Mouse (Mus musculus) lung, embryonic 14.5 days (tissue): ENCODE measurements around the gene Slc9a8. TPM values are rescaled to one million over a fixed set of nuclear protein-coding genes. Genes with fewer than 3 reads are reported as not detected.

Source experiments
- ATAC-seq: fragments of 200-750 bp; cut with Nextera tagmentation; 2 replicates; pipeline ENCODE4 v1.8.0; 2017; ENCODE audit warnings: mild to moderate bottlenecking, moderate TSS enrichment, moderate library complexity; ENCODE audit not compliant: insufficient read depth
- DNase-seq: peaks from one replicate; pipeline ENCODE4 v3.0.0-alpha.2; 2015
- H3K27ac ChIP-seq: fragments of 300-500 bp; sonication (generic); 2 replicates; pipeline ENCODE4 v1.5.1; 2014; ENCODE audit warnings: low read depth, mild to moderate bottlenecking, moderate library complexity
- H3K27me3 ChIP-seq: fragments of 300-500 bp; sonication (generic); 2 replicates; pipeline ENCODE4 v1.6.1; 2014; ENCODE audit warnings: low read length, control low read depth; ENCODE audit not compliant: insufficient read depth
- H3K36me3 ChIP-seq: fragments of 300-500 bp; sonication (generic); 2 replicates; pipeline ENCODE4 v1.6.1; 2014; ENCODE audit warnings: control low read depth; ENCODE audit not compliant: insufficient read depth
- H3K4me1 ChIP-seq: fragments of 300-500 bp; sonication (generic); 2 replicates; pipeline ENCODE4 v1.6.1; 2014; ENCODE audit warnings: antibody characterized with exemption, control low read depth; ENCODE audit not compliant: insufficient read depth
- H3K4me2 ChIP-seq: fragments of 300-500 bp; sonication (generic); 2 replicates; pipeline ENCODE4 v1.6.1; 2014; ENCODE audit warnings: mild to moderate bottlenecking
- H3K4me3 ChIP-seq: fragments of 300-500 bp; sonication (generic); 2 replicates; pipeline ENCODE4 v1.5.1; 2014; ENCODE audit warnings: low read depth, low read length
- H3K9ac ChIP-seq: fragments of 300-500 bp; sonication (generic); 2 replicates; pipeline ENCODE4 v1.6.1; 2014
- H3K9me3 ChIP-seq: fragments of 300-500 bp; sonication (generic); 2 replicates; pipeline ENCODE4 v1.6.1; 2016; ENCODE audit warnings: low read depth, low read length, control low read depth
- CTCF ChIP-seq: IDR thresholded peaks from 2 replicates; pipeline ENCODE4 v1.5.1; 2016; ENCODE audit warnings: antibody characterized with exemption, low read depth
- WGBS: fragments of 180-500 bp; shearing (Covaris S2); extraction: QIAGEN DNeasy Blood & Tissue Kit; methylation state at CpG from one replicate; pipeline ENCODE4 v1.1.7; 2014; 5-methylcytosine and 5-hydroxymethylcytosine counted together
- polyA plus RNA-seq: library from polyadenylated mRNA; unstranded; fragments of >200 nt; fragmentation: Nextera tagmentation; extraction: Ambion mirVana; gene quantifications from 2 replicates; pipeline ENCODE4 v1.2.1, GENCODE M21; 2014

The Slc9a8 gene
- 22.5 and 23.6 TPM in 2 replicates for polyA plus RNA-seq

GRCm38 (mm10) chr2:167421330-167422149 lies at the start of gene Slc9a8:
Gene Slc9a8, plus strand, starts transcription at chr2:167421712.
- Histone ChIP-seq H3K36me3 (peaks cover 29% of the 10 kb centered on the region), H3K27me3 (no peaks in the 10 kb centered on the region), H3K27ac (peak within 1 kb of the TSS; percentile 99), H3K9me3 (no peaks in the 10 kb centered on the region; the same call in 1 of the 2 replicates), H3K4me2 (peak within 1 kb of the TSS; percentile 88), H3K9ac (peak within 1 kb of the TSS; percentile 88), H3K4me1 (peaks cover 4% of the 10 kb centered on the region; the same call in 1 of the 2 replicates), H3K4me3 (peak within 1 kb of the TSS; percentile 78)
- peak; percentile 19; the same call in 1 of the 2 replicates for TF ChIP-seq CTCF
- ATAC-seq: peak; percentile 98
- DNase-seq: peak; percentile 97
- under 1% methylated on average over 66 of the region's 66 CpGs for WGBS

- ATAC-seq: peak; percentile 52
Observed at GRCm38 (mm10) chr2:167373266-167373665, 48.2 kb upstream of the Slc9a8 start.

GRCm38 (mm10) chr2:167374191-167374805 lies 47.2 kb upstream of the Slc9a8 start:
- no peaks in the 10 kb centered on the region for H3K9me3 ChIP-seq

More at GRCm38 (mm10) chr2:167373266-167373665, 48.2 kb upstream of the Slc9a8 start:
- H3K36me3 ChIP-seq: no peaks in the 10 kb centered on the region
- no peak for TF ChIP-seq CTCF
- 52% methylated on average over 5 of the region's 5 CpGs for WGBS
- DNase-seq: peak; percentile 63
- no peak overlapping the region for H3K9ac ChIP-seq
- no peak overlapping the region for H3K4me3 ChIP-seq
- no peaks in the 10 kb centered on the region for H3K9me3 ChIP-seq
- H3K4me2 ChIP-seq: no peak overlapping the region
- H3K27me3 ChIP-seq: no peaks in the 10 kb centered on the region
- H3K4me1 ChIP-seq: no peaks in the 10 kb centered on the region
- no peak overlapping the region for H3K27ac ChIP-seq

GRCm38 (mm10) chr2:167375135-167375534 lies 46.4 kb upstream of the Slc9a8 start:
- Histone ChIP-seq H3K36me3 (no peaks in the 10 kb centered on the region), H3K27me3 (no peaks in the 10 kb centered on the region), H3K9ac (no peak overlapping the region), H3K4me1 (no peaks in the 10 kb centered on the region), H3K4me2 (no peak overlapping the region), H3K27ac (no peak overlapping the region), H3K9me3 (no peaks in the 10 kb centered on the region), H3K4me3 (no peak overlapping the region)
- no peak for TF ChIP-seq CTCF
- ATAC-seq (no peak), DNase-seq (no peak)
- 67% methylated on average over 9 of the region's 9 CpGs for WGBS

More at GRCm38 (mm10) chr2:167374191-167374805, 47.2 kb upstream of the Slc9a8 start:
- Histone ChIP-seq H3K9ac (no peak overlapping the region), H3K4me3 (no peak overlapping the region), H3K27me3 (no peaks in the 10 kb centered on the region), H3K4me1 (no peaks in the 10 kb centered on the region), H3K27ac (no peak overlapping the region), H3K36me3 (no peaks in the 10 kb centered on the region), H3K4me2 (no peak overlapping the region)
- TF ChIP-seq CTCF: no peak
- DNase-seq (no peak), ATAC-seq (no peak)
- 86% methylated on average over 12 of the region's 12 CpGs for WGBS

- no peak for TF ChIP-seq CTCF
- Histone ChIP-seq H3K27ac (no peak overlapping the region), H3K4me1 (peaks cover 2% of the 10 kb centered on the region; the same call in 1 of the 2 replicates), H3K9ac (no peak overlapping the region), H3K27me3 (no peaks in the 10 kb centered on the region), H3K36me3 (no peaks in the 10 kb centered on the region), H3K4me2 (no peak overlapping the region), H3K9me3 (no peaks in the 10 kb centered on the region), H3K4me3 (no peak overlapping the region)
- WGBS: 77% methylated on average over 5 of the region's 5 CpGs
- DNase-seq: no peak
- ATAC-seq: no peak
Observed at GRCm38 (mm10) chr2:167375688-167376087, 45.8 kb upstream of the Slc9a8 start.

GRCm38 (mm10) chr2:167376160-167376564 lies 45.4 kb upstream of the Slc9a8 start:
- Histone ChIP-seq H3K9me3 (no peaks in the 10 kb centered on the region), H3K4me1 (peaks cover 5% of the 10 kb centered on the region; the same call in 1 of the 2 replicates), H3K4me2 (no peak overlapping the region), H3K4me3 (no peak overlapping the region), H3K9ac (no peak overlapping the region), H3K36me3 (no peaks in the 10 kb centered on the region), H3K27ac (no peak overlapping the region; the same call in 1 of the 2 replicates), H3K27me3 (no peaks in the 10 kb centered on the region)
- ATAC-seq (no peak), DNase-seq (no peak)
- TF ChIP-seq CTCF: no peak
- 64% methylated on average over 8 of the region's 8 CpGs for WGBS

GRCm38 (mm10) chr2:167377697-167378096 lies 43.8 kb upstream of the Slc9a8 start:
- Histone ChIP-seq H3K36me3 (no peaks in the 10 kb centered on the region), H3K4me1 (peaks cover 5% of the 10 kb centered on the region; the same call in 1 of the 2 replicates), H3K27me3 (no peaks in the 10 kb centered on the region), H3K9ac (no peak overlapping the region), H3K4me3 (no peak overlapping the region), H3K4me2 (no peak overlapping the region), H3K27ac (no peak overlapping the region), H3K9me3 (no peaks in the 10 kb centered on the region)
- TF ChIP-seq CTCF: no peak
- WGBS: 19% methylated on average over 3 of the region's 3 CpGs
- no peak for ATAC-seq
- no peak for DNase-seq
